Mouse (Mus musculus): ENCODE measurements around the gene Casc1.
"Not testable (repeated sequence)": the region's sequence is repeated elsewhere in the genome, so short reads cannot be mapped to it uniquely, and the experiment has no call there.

Casc1 gene

GRCm38 (mm10) chr6:145139776-145140475 is 70.9 kb downstream of the Casc1 start:
- CTCF ChIA-PET: no interaction called here

DNA sequence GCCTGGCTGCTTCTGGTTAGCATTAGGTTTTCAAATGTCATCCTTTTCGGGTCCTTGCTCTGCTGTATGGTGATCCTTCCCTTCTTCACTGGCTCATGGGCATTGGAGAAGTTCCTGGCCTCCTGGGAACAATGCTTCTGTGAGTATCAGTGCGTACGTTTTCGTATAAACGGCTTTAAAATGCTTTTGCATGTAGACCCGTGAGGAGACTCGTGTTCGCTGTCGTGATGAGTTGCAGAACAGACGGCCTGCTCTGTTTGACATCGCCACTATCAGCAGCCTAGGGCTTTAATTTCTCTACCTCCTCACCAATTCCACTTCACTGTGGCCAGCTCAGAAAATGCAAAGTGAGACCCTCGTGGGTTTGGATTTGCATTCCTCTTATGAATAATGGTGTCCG is 71.6 kb downstream of the Casc1 start:
- CTCF ChIA-PET: no interaction called here

GRCm38 (mm10) chr6:145136831-145137230 is 74.0 kb downstream of the Casc1 start:
- CTCF ChIA-PET: no interaction called here

DNA sequence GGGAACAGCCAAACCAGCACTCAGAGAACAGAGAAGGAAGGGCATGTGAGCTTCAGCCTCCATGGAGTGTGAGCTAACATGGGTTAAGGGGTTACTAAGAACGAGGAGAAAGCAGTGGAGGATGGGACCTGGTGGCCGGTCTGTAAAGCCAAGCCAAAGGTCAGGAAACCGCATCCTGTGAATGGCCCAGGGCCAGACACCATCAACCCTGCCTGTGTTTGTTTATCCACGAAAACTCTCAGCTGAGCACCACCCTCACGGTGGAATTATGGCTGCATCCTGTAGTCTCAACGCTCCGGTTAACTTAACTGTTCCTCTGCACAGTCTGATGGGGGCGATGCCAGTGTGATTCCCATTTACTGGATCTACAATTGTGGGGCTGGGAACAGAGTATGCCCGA is 75.0 kb downstream of the Casc1 start:
- CTCF ChIA-PET: interaction anchor here (0.5 to 0.6 kb wide), 2 partner anchors 49 to 118 kb away, joined by 7 read pairs; no protein-coding TSS in a partner anchor

GRCm38 (mm10) chr6:145135295-145135694 is 75.5 kb downstream of the Casc1 start:
- CTCF ChIA-PET: interaction anchor here (0.5 to 0.6 kb wide), 2 partner anchors 48 to 118 kb away, joined by 7 read pairs; no protein-coding TSS in a partner anchor

DNA sequence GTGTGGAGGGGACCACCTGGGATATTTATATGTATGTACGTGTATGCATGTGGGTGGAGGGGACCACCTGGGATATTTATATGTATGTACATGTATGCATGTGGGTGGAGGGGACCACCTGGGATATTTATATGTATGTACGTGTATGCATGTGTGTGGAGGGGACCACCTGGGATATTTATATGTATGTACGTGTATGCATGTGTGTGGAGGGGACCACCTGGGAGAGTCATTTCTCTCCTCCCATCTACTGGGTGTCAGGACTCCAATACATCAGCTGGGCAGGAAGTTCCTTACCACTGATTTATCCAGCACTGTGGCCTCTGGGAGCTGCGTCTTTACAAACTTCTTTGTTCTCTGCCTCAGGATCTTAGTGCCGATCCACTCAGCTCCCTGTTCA is 77.8 kb downstream of the Casc1 start:
- CTCF ChIA-PET: not testable (repeated sequence)

DNA sequence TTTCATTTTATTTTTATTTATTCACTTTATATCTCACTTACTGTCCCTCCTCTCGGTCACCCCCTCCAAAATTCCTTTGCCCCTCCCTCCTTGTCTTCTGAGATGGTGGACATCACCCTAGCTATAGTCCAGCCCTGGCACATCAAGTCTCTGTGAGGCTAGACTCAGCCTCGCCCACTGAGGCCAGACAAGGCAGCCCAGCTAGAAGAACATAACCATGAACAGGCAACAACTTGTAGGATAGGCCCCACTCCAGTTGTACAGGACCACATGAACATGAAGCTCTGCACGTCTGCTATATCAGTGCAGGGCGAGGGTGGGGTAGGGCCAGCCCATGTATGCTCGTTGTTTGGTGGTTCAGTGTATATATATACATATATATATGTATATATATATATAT is 78.8 kb downstream of the Casc1 start:
- CTCF ChIA-PET: interaction anchor here (0.6 kb wide), 1 partner anchor 26 kb away, joined by 3 read pairs; no protein-coding TSS in a partner anchor

DNA sequence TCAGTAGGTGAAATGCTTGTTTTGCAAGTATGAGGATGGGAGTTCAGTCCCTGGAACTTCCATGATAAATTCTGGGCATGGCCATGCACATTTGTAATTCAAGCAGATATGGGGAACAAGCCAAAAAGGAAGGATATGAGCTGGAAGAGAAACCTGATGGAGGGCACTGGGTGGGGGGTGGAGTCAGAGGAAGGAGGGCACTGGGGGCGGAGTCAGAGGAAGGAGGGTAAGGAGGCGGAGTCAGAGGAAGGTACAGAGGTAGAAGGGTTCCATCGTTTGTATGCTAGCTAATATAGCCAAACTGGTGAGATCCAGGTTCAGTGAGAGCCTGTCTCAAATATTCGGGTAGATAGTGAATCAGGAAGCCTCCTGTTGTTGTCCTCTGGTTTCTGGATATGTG is 81.2 kb downstream of the Casc1 start:
- CTCF ChIA-PET: interaction anchor here (0.7 kb wide), 1 partner anchor 52 kb away, joined by 3 read pairs; no protein-coding TSS in a partner anchor

DNA sequence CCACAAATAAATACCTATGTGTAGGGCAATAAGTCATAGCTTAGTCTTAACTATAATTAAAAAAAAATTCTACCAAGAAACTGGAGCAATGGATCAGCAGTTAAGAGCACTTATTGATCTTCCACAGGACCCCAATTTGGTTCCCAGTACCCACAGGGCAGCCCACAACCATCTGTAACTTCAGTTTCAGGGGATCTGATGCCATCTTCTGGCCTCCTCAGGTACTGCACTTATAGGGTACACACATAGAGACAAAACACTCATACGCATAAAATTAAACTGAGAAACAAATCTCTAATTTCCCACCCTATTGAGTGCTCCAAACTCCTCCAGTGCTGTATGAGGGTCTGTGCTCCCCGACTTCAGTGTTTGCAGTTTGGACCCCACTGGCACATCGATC is 83.2 kb downstream of the Casc1 start:
- CTCF ChIA-PET: interaction anchor here (0.8 kb wide), 1 partner anchor 44 kb away, joined by 14 read pairs; no protein-coding TSS in a partner anchor

GRCm38 (mm10) chr6:145125591-145126113 is 85.2 kb downstream of the Casc1 start:
- CTCF ChIA-PET: interaction anchor here (1.3 kb wide), 1 partner anchor 36 kb away, joined by 11 read pairs; no protein-coding TSS in a partner anchor

Data from spleen, embryonic (tissue).